Comparison of ENCODE assay signal across 15 mouse cellular contexts in genomic region chr16:21224648-21225240, GRCm38 (mm10). TPM values are rescaled to one million over a fixed set of nuclear protein-coding genes. Genes with fewer than 3 reads are reported as not detected.
A peak's percentile ranks its signal among the peaks of the same experiment; 100 is the strongest.
DNase-seq lines count a peak whose midpoint lies in the region; ATAC-seq lines count a peak whose summit lies in the region.
"Had no signal": no experiment of that assay in that cellular context is flagged by ENCODE, and none has a peak within 500 bp of the region (broad histone marks: within the 10 kb centered on the region; RNA-seq: fewer than 3 reads in every experiment).

No protein-coding gene starts in this region.

- H3K4me1 ChIP-seq in heart, embryonic 11.5 days (ENCODE audit: control insufficient read depth, insufficient read depth, low read length): peaks cover 22% of the 10 kb centered on the region
- H3K4me1 ChIP-seq in lung, embryonic 15.5 days: peaks cover 34% of the 10 kb centered on the region
- 0 out of 2 replicates have a peak, but pooled peaks cover 3% of the 10 kb centered on the region for H3K4me1 ChIP-seq in forebrain, embryonic 14.5 days (ENCODE audit: control insufficient read depth, insufficient read depth, low read length)
- H3K4me1 ChIP-seq in midbrain, embryonic 15.5 days: peaks cover 10% of the 10 kb centered on the region
- H3K4me1 ChIP-seq: liver, embryonic 12.5 days had no signal

- no peaks in the 10 kb centered on the region for H3K27me3 ChIP-seq in heart, embryonic 11.5 days (ENCODE audit: control insufficient read depth, insufficient read depth, low read length)
- H3K27me3 ChIP-seq in lung, embryonic 15.5 days: no peaks in the 10 kb centered on the region
- H3K27me3 ChIP-seq in forebrain, embryonic 14.5 days (replicated peaks; ENCODE audit: control insufficient read depth, insufficient read depth, low read length): no peaks in the 10 kb centered on the region
- no peaks in the 10 kb centered on the region for H3K27me3 ChIP-seq in midbrain, embryonic 15.5 days (replicated peaks)

- ATAC-seq in heart, embryonic 11.5 days (replicated peaks; ENCODE audit: insufficient number of reproducible peaks, low FRiP score, low TSS enrichment): 0 out of 2 replicates have a peak, but pooled peaks have one; percentile 7
- 0 out of 2 replicates have a peak, but pooled peaks have one; percentile 13 for ATAC-seq in lung, embryonic 15.5 days (ENCODE audit: borderline replicate concordance, extremely low read depth, low FRiP score, low TSS enrichment)
- peak; percentile 55 for ATAC-seq in forebrain, embryonic 14.5 days
- peak; percentile 47 for ATAC-seq in midbrain, embryonic 15.5 days (replicated peaks)
- ATAC-seq: intestine, postnatal 0 days; liver, embryonic 12.5 days had no signal

- H3K9ac ChIP-seq in heart, embryonic 11.5 days (ENCODE audit: low read depth, low read length): no peak overlapping the region; the same call in 1 of the 2 replicates
- no peak overlapping the region for H3K9ac ChIP-seq in lung, embryonic 15.5 days
- H3K9ac ChIP-seq in forebrain, embryonic 14.5 days (ENCODE audit: low read length): no peak overlapping the region
- no peak overlapping the region for H3K9ac ChIP-seq in midbrain, embryonic 15.5 days
- H3K9ac ChIP-seq: liver, embryonic 12.5 days had no signal

- H3K27ac ChIP-seq in heart, embryonic 11.5 days (ENCODE audit: low read depth, low read length): peak overlapping the region; percentile 41; the same call in 1 of the 2 replicates
- peak overlapping the region; percentile 31 for H3K27ac ChIP-seq in lung, embryonic 15.5 days
- H3K27ac ChIP-seq in forebrain, embryonic 14.5 days (ENCODE audit: low read depth, low read length): no peak overlapping the region
- peak overlapping the region; percentile 35; the same call in 1 of the 2 replicates for H3K27ac ChIP-seq in midbrain, embryonic 15.5 days
- H3K27ac ChIP-seq: liver, embryonic 12.5 days; macrophage had no signal

- intact Hi-C loops in heart, postnatal 25 days (cut with DNase I): no loop called here

- H3K4me2 ChIP-seq in heart, embryonic 11.5 days: no peak overlapping the region
- no peak overlapping the region for H3K4me2 ChIP-seq in lung, embryonic 15.5 days
- H3K4me2 ChIP-seq in forebrain, embryonic 14.5 days (ENCODE audit: low read length): no peak overlapping the region
- no peak overlapping the region for H3K4me2 ChIP-seq in midbrain, embryonic 15.5 days
- H3K4me2 ChIP-seq: liver, embryonic 12.5 days had no signal

- whole genome bisulfite sequencing in heart, embryonic 11.5 days (ENCODE audit: insufficient replicate concordance): 31% methylated on average over 4 of the region's 4 CpGs
- WGBS in lung, embryonic 15.5 days: 35% methylated on average over 4 of the region's 4 CpGs
- 9% methylated on average over 4 of the region's 4 CpGs for WGBS in forebrain, embryonic 14.5 days
- 23% methylated on average over 4 of the region's 4 CpGs for WGBS in midbrain, embryonic 15.5 days

- H3K36me3 ChIP-seq in heart, embryonic 11.5 days (ENCODE audit: control insufficient read depth, insufficient read depth, low read length): peaks cover 27% of the 10 kb centered on the region
- H3K36me3 ChIP-seq in lung, embryonic 15.5 days: peaks cover 40% of the 10 kb centered on the region
- peaks cover 26% of the 10 kb centered on the region for H3K36me3 ChIP-seq in forebrain, embryonic 14.5 days (ENCODE audit: control insufficient read depth, insufficient read depth, low read length)
- peaks cover 15% of the 10 kb centered on the region; the same call in 1 of the 2 replicates for H3K36me3 ChIP-seq in midbrain, embryonic 15.5 days (replicated peaks)
- H3K36me3 ChIP-seq: liver, embryonic 12.5 days had no signal

- no peak for DNase-seq in heart, postnatal 25 days (ENCODE audit: low spot score)
- no peak for DNase-seq in lung, postnatal 10 days
- DNase-seq in forebrain, embryonic 14.5 days (ENCODE audit: low spot score): peak; percentile 39
- DNase-seq in left cerebral cortex, adult 9 months (ENCODE audit: low spot score in 2 of 2): no peak
- DNase-seq in c-Kit-positive CD71-positive TER-119-positive erythroid progenitor cells, embryonic 14.5 days (ENCODE audit: low spot score): no peak
- DNase-seq: adrenal gland, postnatal 14 days; B cell, adult 2 months; cerebellum, adult 11 months had no signal

- H3K9me3 ChIP-seq in heart, embryonic 11.5 days (replicated peaks; ENCODE audit: control insufficient read depth, low read length): no peaks in the 10 kb centered on the region
- no peaks in the 10 kb centered on the region for H3K9me3 ChIP-seq in lung, embryonic 15.5 days
- no peaks in the 10 kb centered on the region for H3K9me3 ChIP-seq in forebrain, embryonic 14.5 days (replicated peaks; ENCODE audit: control insufficient read depth, low read length)
- no peaks in the 10 kb centered on the region for H3K9me3 ChIP-seq in midbrain, embryonic 15.5 days
- H3K9me3 ChIP-seq: liver, embryonic 12.5 days had no signal

- no peak overlapping the region for H3K4me3 ChIP-seq in heart, embryonic 11.5 days (ENCODE audit: low read depth, low read length)
- H3K4me3 ChIP-seq in lung, embryonic 15.5 days: no peak overlapping the region
- no peak overlapping the region for H3K4me3 ChIP-seq in forebrain, embryonic 14.5 days (ENCODE audit: low read depth, low read length)
- no peak overlapping the region for H3K4me3 ChIP-seq in midbrain, embryonic 15.5 days
- H3K4me3 ChIP-seq: liver, embryonic 12.5 days; myocyte had no signal

RNA-seq across cellular contexts. Expression of gene Ephb3, which starts 20.2 kb away (rescaled TPM):
- 12.9 and 16.0 TPM in 2 replicates for polyA plus RNA-seq in heart, embryonic 11.5 days (2014; fragmentation: Nextera tagmentation; extraction: Ambion mirVana)
- 1 to 10 TPM; 5.4 to 6.2 TPM for total RNA-seq in heart, postnatal 25 days (2021)
- polyA plus RNA-seq in lung, embryonic 15.5 days (2015; fragmentation: Nextera tagmentation; extraction: Ambion mirVana): 28.4 and 29.8 TPM in 2 replicates
- 3.1 and 4.1 TPM in 2 replicates for polyA plus RNA-seq in forebrain, embryonic 14.5 days (2014; fragmentation: Nextera tagmentation; extraction: Ambion mirVana)
- polyA plus RNA-seq in midbrain, embryonic 15.5 days (2015; fragmentation: Nextera tagmentation; extraction: Ambion mirVana): 12.2 and 14.0 TPM in 2 replicates
